Mouse (Mus musculus) CH12.LX (cell line): ENCODE data around the gene Sec14l4. TPM values are rescaled to one million over a fixed set of nuclear protein-coding genes. Genes with fewer than 3 reads are reported as not detected.

Experiments used
- DNase-seq: peaks from one replicate; pipeline ENCODE4 v3.0.0-alpha.2; 2013; ENCODE audit errors: extremely low read depth
- H3K27ac ChIP-seq: 2 replicates; pipeline ENCODE4 v1.5.1; 2012; ENCODE audit warnings: low read depth, mild to moderate bottlenecking, control low read depth, moderate library complexity; ENCODE audit not compliant: insufficient read depth
- H3K27me3 ChIP-seq: replicated peaks from 2 replicates; pipeline ENCODE3; 2012; ENCODE audit warnings: inconsistent platforms
- H3K36me3 ChIP-seq, 2 experiments: replicated peaks in 1 of 2; 2 replicates each; pipeline versions ENCODE3 to v1.6.1; 2012; ENCODE audit warnings: inconsistent platforms in 1 of 2, low read length in 1 of 2, mild to moderate bottlenecking in 1 of 2, mixed read lengths in 1 of 2, moderate library complexity in 1 of 2; ENCODE audit not compliant: control insufficient read depth in 1 of 2, insufficient read depth in 1 of 2
- H3K4me1 ChIP-seq, 2 experiments: 2 replicates each; pipeline ENCODE4 v1.6.1; 2012; ENCODE audit warnings: inconsistent platforms in 1 of 2, moderate library complexity in 1 of 2; ENCODE audit not compliant: insufficient read depth in 2 of 2, control insufficient read depth in 1 of 2
- H3K4me2 ChIP-seq: 2 replicates; pipeline ENCODE4 v1.6.1; 2012; ENCODE audit warnings: low read depth, mild to moderate bottlenecking, control low read depth; ENCODE audit not compliant: poor library complexity, insufficient read depth, severe bottlenecking
- H3K4me3 ChIP-seq, 3 experiments: fragments of 150-350 bp in 1 of 3; sonication (generic) in 1 of 3; replicated peaks in 1 of 3; 2 replicates each; pipeline versions ENCODE3 to v1.5.1; 2011 to 2012; ENCODE audit warnings: low read depth in 2 of 3, low read length in 2 of 3, mild to moderate bottlenecking in 2 of 3, moderate library complexity in 2 of 3, control low read depth in 1 of 3, improper control_type of control experiment in 1 of 3, inconsistent platforms in 1 of 3, mixed read lengths in 1 of 3; ENCODE audit not compliant: poor library complexity in 1 of 3
- H3K79me2 ChIP-seq: replicated peaks from 2 replicates; pipeline ENCODE4 v1.6.1; 2012; ENCODE audit warnings: mild to moderate bottlenecking, moderate library complexity; ENCODE audit not compliant: control insufficient read depth, poor library complexity, insufficient read depth, severe bottlenecking; ENCODE audit errors: extremely low read depth
- H3K9ac ChIP-seq: 2 replicates; pipeline ENCODE4 v1.6.1; 2012; ENCODE audit warnings: low read depth, mild to moderate bottlenecking, control low read depth, moderate library complexity; ENCODE audit not compliant: insufficient read depth
- H3K9me3 ChIP-seq: replicated peaks from 2 replicates; pipeline ENCODE3; 2012; ENCODE audit warnings: low read length, inconsistent platforms, mixed read lengths
- CHD1 ChIP-seq: IDR thresholded peaks from 2 replicates; pipeline ENCODE4 v1.6.1; 2012; ENCODE audit warnings: low read depth, low read length, improper control_type of control experiment, inconsistent platforms
- CHD2 ChIP-seq: IDR thresholded peaks from 2 replicates; pipeline ENCODE4 v1.6.1; 2011; ENCODE audit warnings: low read length, improper control_type of control experiment
- CTCF ChIP-seq, 2 experiments: IDR thresholded peaks in 1 of 2; conservative IDR thresholded peaks in 1 of 2; 2 replicates each; pipeline ENCODE4 v1.5.1; 2011 to 2012; ENCODE audit warnings: low read depth in 2 of 2, low read length in 2 of 2, improper control_type of control experiment in 1 of 2, inconsistent platforms in 1 of 2, mild to moderate bottlenecking in 1 of 2, moderate library complexity in 1 of 2
- E2F4 ChIP-seq: IDR thresholded peaks from 2 replicates; pipeline ENCODE4 v1.6.1; 2011; ENCODE audit warnings: low read depth, low read length, improper control_type of control experiment; ENCODE audit not compliant: insufficient replicate concordance
- GABPA ChIP-seq: IDR thresholded peaks from 2 replicates; pipeline ENCODE4 v1.6.1; 2012; ENCODE audit warnings: low read depth, low read length, improper control_type of control experiment, inconsistent platforms; ENCODE audit not compliant: insufficient replicate concordance
- IRF4 ChIP-seq: IDR thresholded peaks from 2 replicates; pipeline ENCODE4 v1.6.1; 2014; ENCODE audit warnings: low read depth, mild to moderate bottlenecking, inconsistent platforms, low read length, improper control_type of control experiment
- JUN ChIP-seq: IDR thresholded peaks from 2 replicates; pipeline ENCODE4 v1.6.1; 2011; ENCODE audit warnings: low read depth, mild to moderate bottlenecking, low read length, improper control_type of control experiment, moderate library complexity; ENCODE audit not compliant: insufficient read depth
- MAFK ChIP-seq: IDR thresholded peaks from 2 replicates; pipeline ENCODE4 v1.6.1; 2011; ENCODE audit warnings: low read length, improper control_type of control experiment; ENCODE audit not compliant: insufficient replicate concordance
- MAZ ChIP-seq: IDR thresholded peaks from 2 replicates; pipeline ENCODE4 v1.6.1; 2012; ENCODE audit warnings: low read depth, mild to moderate bottlenecking, inconsistent platforms, low read length, improper control_type of control experiment, moderate library complexity
- NELFE ChIP-seq: IDR thresholded peaks from 2 replicates; pipeline ENCODE4 v1.6.1; 2011; ENCODE audit warnings: low read depth, low read length, improper control_type of control experiment
- PAX5 ChIP-seq: IDR thresholded peaks from 2 replicates; pipeline ENCODE4 v1.6.1; 2012; ENCODE audit warnings: low read length, inconsistent platforms, mixed read lengths
- RCOR1 ChIP-seq: conservative IDR thresholded peaks from 2 replicates; pipeline ENCODE4 v1.6.1; 2012; ENCODE audit warnings: low read depth, mild to moderate bottlenecking, inconsistent platforms, low read length, improper control_type of control experiment
- SMC3 ChIP-seq: IDR thresholded peaks from 2 replicates; pipeline ENCODE4 v1.6.1; 2011; ENCODE audit warnings: low read depth, low read length, improper control_type of control experiment
- USF1 ChIP-seq: IDR thresholded peaks from 2 replicates; pipeline ENCODE4 v1.6.1; 2014; ENCODE audit warnings: low read depth, mild to moderate bottlenecking, inconsistent platforms, low read length, improper control_type of control experiment
- ZC3H11A ChIP-seq: IDR thresholded peaks from 2 replicates; pipeline ENCODE4 v1.6.1; 2012; ENCODE audit warnings: low read depth, mild to moderate bottlenecking, inconsistent platforms, low read length, improper control_type of control experiment
- ZKSCAN1 ChIP-seq: IDR thresholded peaks from 2 replicates; pipeline ENCODE4 v1.6.1; 2012; ENCODE audit warnings: low read depth, inconsistent platforms, low read length, improper control_type of control experiment, borderline replicate concordance
- ZNF384 ChIP-seq: IDR thresholded peaks from 2 replicates; pipeline ENCODE4 v1.6.1; 2012; ENCODE audit warnings: low read depth, low read length, improper control_type of control experiment, inconsistent platforms
- dilution Hi-C: fragments of 300-500 bp; cut with MboI; formaldehyde crosslinking; loops from 2 replicates; pipeline ENCODE4 v1.14.3; 2020; ENCODE audit warnings: low sequenced_read_pairs; ENCODE audit not compliant: extremely low pct_unique_long_range_greater_than_20kb, extremely low pct_ligation_motif_present
- in situ Hi-C: fragments of 300-500 bp; cut with MboI; formaldehyde crosslinking; loops from 3 replicates; pipeline ENCODE4 v1.14.3; 2019; ENCODE audit warnings: low sequenced_read_pairs, low pct_ligation_motif_present, low pct_unique_long_range_greater_than_20kb, mixed read lengths
- polyA plus RNA-seq: library from polyadenylated mRNA; unstranded; fragments of >175 nt; gene quantifications from 2 replicates; pipeline ENCODE4 v1.2.1, GENCODE M21; 2012; ENCODE audit warnings: low read depth; ENCODE audit not compliant: insufficient read length
- total RNA-seq, 2 experiments: library from RNA; depleted of rRNA; stranded (reverse); fragments of 300-350 nt in 1 of 2; fragments of >200 nt in 1 of 2; gene quantifications; 2 replicates each; pipeline ENCODE4 v1.2.3; 2012 to 2014

Gene Sec14l4
- total and polyA plus RNA-seq, 3 experiments = 0.42 to 3.5 (median 0.47) TPM

GRCm38 (mm10) chr11:4046526-4046925, 15.3 kb downstream of the Sec14l4 start:
- Histone ChIP-seq H3K36me3 (peaks cover 0 to 4% of the 10 kb centered on the region in 2 experiments), H3K9ac (no peak overlapping the region), H3K4me3 (no peak overlapping the region), H3K27me3 (peaks cover 9% of the 10 kb centered on the region), H3K9me3 (no peaks in the 10 kb centered on the region), H3K27ac (no peak overlapping the region), H3K79me2 (no peaks in the 10 kb centered on the region), H3K4me2 (no peak overlapping the region), H3K4me1 (0 out of 4 replicates have a peak, but pooled peaks cover 0 to 3% of the 10 kb centered on the region in 2 experiments)
- no peak for DNase-seq
- in situ Hi-C loops (no loop called here), dilution Hi-C loops (no loop called here)
- TF ChIP-seq CHD2 (no peak), RCOR1 (no peak), MAFK (no peak), ZKSCAN1 (no peak), CTCF (conservative IDR thresholded peaks at IDR 0.05 in 1 of 2, IDR thresholded peaks at IDR 0.05 in 1 of 2; ENCODE audit: low read depth in 2 of 2, low read length in 2 of 2) (no peak), IRF4 (no peak)

- no peaks in the 10 kb centered on the region for H3K79me2 ChIP-seq
- 0 out of 4 replicates have a peak, but pooled peaks cover 0 to 3% of the 10 kb centered on the region in 2 experiments for H3K4me1 ChIP-seq
- H3K4me3 ChIP-seq = no peak overlapping the region
- dilution Hi-C loops = no loop called here
- in situ Hi-C loops = no loop called here
- H3K27ac ChIP-seq = no peak overlapping the region
- H3K4me2 ChIP-seq = no peak overlapping the region
- DNase-seq = no peak
- TF ChIP-seq IRF4 (no peak), CHD2 (no peak), ZKSCAN1 (no peak), JUN (no peak), CHD1 (no peak), MAZ (no peak), USF1 (no peak), E2F4 (no peak), SMC3 (no peak), NELFE (no peak), GABPA (no peak), PAX5 (no peak), ZNF384 (no peak), ZC3H11A (no peak)
- no peak overlapping the region for H3K9ac ChIP-seq
- H3K9me3 ChIP-seq = no peaks in the 10 kb centered on the region
- H3K36me3 ChIP-seq = peaks cover 0 to 2% of the 10 kb centered on the region in 2 experiments
- peaks cover 11% of the 10 kb centered on the region for H3K27me3 ChIP-seq
Measured at GRCm38 (mm10) chr11:4047766-4048165, 16.5 kb downstream of the Sec14l4 start.
